Mouse (Mus musculus): Measurements from ENCODE around the gene Pard3.

Gene Pard3

DNA sequence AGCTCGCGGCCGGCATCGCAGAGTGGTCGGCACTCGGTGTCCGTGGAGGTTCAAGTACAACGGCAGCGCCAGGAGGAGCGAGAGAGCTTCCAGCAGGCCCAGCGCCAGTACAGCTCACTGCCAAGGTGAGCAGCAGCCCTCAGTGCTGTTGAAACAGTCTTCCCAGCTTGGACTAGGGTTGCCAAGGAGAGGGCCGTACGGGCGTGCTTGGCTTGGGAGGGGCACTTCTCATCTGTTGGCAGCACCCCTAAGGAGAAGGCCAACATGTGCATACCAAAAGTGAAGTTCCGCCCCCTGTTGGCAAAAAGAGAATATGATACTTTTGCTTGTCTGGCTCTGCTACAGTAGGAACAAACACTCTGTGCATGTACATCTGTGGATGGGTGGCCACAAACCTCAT is 539.4 kb downstream of the Pard3 start:
- peak; percentile 17 for DNase-seq (ENCODE audit: low read depth, low spot score)

DNA sequence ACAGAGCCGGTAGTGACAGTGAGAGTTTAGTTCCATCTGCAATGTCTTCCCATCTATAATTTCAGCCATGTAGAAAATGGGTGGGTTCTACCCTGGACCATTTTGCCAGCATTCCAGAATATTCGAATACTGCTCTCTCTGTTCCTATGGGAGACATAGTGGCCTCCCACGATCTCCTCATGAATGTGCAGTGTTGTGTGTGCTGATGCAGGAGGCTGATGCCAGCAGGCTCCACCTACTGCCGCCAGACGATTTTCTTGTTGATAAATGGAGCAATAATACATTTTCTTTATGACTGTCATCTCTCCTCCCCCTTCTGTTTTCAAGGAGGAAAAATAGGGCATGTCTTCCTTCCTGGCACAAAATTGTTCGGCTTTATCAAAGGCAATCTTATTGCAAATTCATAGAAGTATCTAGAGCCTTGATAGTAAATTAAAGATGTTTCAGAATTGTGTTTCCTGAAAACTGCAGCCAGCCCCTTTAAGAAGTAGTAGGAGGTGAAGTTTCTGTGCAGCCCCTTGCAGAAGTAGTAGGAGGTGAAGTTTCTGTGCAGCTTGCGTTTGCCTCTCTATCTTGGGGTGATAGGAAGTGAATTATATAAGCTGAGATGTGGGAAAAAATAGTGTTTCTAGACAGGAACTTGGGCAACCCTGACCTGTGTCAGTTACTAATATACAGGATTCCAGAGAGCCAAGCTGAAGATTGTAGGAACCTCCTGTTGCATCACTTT is 545.0 kb downstream of the Pard3 start:
- peak; percentile 64 for DNase-seq (ENCODE audit: low read depth, low spot score)

DNA sequence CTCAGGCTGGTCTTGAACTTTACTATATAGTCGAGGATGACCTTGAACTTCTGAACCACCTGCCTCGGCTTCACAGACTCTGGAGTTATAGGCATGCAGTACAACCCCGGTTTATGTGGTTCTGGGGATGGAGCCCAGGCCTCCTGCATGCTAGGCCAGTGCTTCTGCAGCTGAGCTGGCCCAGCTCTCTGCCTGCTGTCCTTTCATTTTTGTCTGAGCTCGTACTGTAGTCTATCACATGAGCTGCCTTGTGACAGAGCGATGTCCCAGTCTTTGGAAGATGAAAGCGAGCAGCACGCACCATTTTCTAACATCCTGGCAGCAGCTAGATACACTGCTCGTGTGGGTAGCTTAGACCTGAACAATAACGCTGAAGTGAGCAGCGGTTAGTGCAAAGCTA is 545.6 kb downstream of the Pard3 start:
- peak; percentile 69 for DNase-seq (ENCODE audit: low read depth, low spot score)

DNA sequence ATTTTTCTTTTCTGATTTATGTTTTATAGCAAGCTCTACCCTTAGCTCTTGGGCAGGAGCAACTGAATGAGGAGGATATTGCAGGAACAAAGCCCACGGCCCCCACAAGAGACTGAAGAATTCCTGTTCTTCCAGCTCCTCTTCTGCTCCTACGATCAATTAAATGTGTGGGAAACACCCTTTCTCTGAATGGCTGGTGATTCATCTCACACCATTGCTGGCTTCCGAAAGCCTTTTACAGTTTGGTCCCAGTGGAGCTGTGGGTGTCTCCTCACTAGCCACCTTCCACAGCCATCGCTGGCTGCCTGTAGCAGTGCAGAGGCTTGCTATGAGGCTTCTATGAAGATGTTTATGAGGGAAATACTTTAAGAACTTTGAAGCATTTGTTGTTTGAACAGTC is 550.5 kb downstream of the Pard3 start:
- DNase-seq (ENCODE audit: low read depth, low spot score), result peak; percentile 84

DNA sequence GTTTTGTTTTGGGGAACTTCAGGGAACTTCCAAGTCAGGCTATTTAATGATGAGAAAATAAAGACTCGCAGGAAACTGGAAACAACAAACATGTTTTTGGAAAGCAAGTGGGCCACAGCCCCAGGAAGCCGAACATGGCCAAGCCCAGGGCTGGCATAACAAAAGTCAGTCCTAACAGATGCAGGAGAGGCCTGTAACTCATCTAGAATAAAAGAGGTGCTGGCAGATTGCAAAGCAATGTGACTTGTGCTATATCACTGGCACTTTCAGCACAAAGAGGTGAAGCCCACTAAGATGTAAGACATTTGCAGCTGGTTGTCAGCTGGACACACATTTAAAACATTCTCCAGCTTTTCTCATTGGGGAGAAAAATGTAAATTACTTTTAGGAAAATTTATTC is 553.0 kb downstream of the Pard3 start:
- DNase-seq (ENCODE audit: low read depth, low spot score), result no peak

DNA sequence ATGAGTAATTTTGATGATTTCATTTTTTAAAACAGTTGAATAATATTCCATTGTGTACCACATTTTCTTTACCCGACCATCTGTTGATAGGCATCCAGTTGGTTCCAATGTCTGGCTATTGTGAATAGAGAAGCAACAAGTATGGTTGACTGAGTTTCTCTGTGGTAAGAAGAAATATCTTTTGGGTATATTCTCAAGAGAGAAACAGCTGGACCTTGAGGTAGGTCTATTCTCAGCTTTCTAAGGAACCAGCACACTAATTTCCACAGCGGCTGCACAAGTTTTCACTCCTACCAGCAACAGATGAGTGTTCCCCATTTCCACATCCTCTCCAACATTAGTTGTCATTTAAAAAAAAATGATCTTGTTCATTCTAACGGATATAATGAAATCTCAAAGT is 558.4 kb downstream of the Pard3 start:
- DNase-seq (ENCODE audit: low read depth, low spot score), result no peak

DNA sequence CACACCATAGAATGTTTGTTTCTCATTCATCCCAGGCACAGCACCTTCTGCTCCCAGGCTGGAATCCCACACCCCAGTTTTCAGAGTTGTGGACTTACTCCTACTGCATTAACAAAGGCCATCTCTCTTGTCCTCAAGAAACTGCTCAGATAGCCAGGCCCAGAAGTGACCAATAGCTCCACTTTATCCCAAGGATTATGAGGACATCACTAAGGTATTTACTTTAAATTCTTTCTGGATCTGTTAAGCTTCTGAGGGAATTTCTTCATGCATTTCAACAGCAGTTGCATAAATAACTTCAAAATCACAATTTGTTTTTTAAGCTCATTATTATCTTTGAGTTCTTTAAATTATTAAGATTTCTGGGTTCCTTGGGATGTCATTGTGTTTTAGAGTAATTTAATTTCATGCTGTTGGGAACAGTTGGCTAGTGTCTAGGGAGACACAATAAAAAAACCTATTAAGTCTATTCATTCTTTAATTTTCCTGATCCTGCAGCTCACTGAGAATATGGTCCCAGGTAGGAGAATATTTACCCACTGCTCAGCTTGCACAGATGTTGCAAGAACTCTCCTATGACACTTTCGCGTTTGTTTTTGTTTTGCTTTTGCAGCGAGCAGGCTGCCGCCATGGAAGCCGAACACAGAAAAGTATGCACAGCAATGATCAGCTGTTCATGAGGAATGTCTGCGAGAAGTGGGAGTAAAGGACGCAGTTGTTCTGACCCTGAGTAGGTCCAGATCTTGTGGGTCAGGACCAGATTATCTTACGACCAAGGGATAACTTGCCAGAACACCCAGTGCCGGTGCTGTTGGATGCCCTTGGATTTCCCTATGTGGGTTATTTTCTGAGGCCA is 574.8 kb downstream of the Pard3 start:
- peak; percentile 2 for DNase-seq (ENCODE audit: low read depth, low spot score)

DNA sequence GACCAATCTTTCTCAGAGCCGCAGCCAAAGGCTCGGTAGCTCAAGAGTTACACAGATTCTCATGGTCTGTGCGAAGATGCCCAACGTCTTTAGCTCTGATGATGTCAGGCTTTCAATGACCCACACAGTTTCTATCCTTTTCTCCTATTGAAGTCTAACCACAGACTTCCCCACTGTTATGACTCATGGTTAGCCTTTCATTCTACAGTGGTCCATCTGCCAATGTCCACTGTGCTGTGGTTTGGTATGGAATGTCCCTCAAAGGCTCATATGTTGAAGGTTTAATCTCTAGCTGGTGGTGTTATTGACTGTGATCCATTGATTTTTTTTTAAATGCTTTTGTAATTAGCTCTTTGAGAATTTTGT is 575.4 kb downstream of the Pard3 start:
- no peak for DNase-seq (ENCODE audit: low read depth, low spot score)

DNA sequence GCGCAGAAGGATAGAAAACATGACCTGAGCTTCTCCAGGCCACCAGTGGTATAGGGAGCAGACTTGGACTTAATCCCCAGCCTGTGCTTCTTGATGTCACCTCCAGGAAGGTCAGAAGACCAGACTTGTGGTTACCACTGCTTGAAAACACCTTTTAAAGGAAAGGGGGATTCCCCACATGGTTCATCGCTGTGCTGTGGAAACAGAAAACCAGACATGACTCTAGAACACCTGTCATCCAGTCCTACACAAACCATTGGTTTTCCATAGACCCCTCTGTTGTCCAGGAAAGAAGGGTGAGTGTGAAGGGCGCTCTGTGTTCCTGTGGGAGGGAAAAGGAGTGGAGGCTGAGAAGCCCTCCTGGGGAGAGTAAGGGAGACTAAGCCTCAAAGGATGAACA is 591.9 kb downstream of the Pard3 start:
- no peak for DNase-seq (ENCODE audit: low read depth, low spot score)
